Mouse (Mus musculus): ENCODE results near the gene Akr1b8. TPM values are rescaled to one million over a fixed set of nuclear protein-coding genes. Genes with fewer than 3 reads are reported as not detected.
"Not testable (repeated sequence)": the region's sequence is repeated elsewhere in the genome, so short reads cannot be mapped to it uniquely, and the experiment has no call there.

Gene Akr1b8
- total RNA-seq (2015; ENCODE audit: low replicate concordance) (not detected in 2 replicates), total RNA-seq (2017; ENCODE audit: low replicate concordance) (not detected in 2 replicates)

DNA sequence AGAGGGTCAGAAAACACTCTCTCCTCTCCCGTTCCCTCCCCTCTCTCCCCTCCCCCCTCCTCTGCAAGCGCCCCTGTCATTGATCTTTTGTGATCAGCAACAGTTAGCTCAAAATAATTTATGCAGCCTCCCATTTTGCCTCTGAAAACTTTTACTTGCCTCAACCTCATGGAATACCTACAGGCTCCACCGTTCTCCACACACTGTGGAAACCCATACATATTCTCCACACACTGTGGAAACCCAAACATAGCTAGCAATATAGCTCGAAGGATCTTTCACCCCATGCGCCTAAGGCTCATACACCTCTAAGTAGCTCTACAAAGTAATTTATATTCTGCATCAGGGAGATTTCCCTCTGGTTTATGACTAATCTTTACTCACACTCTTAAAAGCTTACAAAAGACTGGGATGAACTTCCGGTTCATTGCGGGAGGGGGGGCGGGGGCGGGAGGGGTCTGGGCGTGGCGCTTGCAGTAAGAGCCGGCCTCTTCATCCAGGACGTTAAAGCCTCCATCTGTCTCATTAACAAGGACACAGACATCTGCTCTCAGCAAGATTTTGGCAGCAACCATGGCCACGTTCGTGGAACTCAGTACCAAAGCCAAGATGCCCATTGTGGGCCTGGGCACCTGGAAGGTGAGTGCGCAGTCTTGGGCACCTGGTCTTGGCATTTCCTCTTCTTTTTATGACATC is at the start of gene Akr1b8:
Gene Akr1b8 (plus strand): TSS at position 462 of the 696 bp plus-strand sequence.
- ATAC-seq (replicated peaks; ENCODE audit: low FRiP score, poor library complexity, severe bottlenecking) = no peak

DNA sequence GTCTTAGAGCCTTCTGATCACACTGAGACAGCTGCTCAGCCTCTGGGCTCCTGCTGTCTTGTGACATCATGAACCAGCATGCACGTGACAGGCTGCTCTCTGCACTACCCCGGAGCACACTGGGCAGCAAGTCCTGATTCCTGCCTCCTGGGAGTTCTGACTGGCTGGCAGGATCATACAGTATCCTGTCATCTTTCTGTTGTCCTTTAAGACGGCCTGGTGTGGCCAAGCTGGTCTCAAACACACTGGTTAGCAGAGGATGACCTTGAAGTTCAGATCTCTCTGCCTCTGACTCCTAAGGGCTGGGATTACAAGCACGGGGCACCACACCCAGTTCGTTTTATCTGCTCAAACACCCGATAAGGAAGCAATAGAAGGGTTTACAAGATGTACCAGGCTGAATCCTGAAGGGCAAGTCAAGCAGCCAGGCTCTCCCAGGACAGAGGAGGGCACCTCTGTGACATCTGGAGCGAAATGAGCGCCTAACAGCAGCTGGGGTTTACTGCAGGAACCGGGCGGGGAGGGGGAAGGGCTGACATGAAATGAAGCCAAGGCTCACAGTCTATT is 49.2 kb upstream of the Akr1b8 start:
- ATAC-seq (replicated peaks; ENCODE audit: low FRiP score, poor library complexity, severe bottlenecking) = no peak

DNA sequence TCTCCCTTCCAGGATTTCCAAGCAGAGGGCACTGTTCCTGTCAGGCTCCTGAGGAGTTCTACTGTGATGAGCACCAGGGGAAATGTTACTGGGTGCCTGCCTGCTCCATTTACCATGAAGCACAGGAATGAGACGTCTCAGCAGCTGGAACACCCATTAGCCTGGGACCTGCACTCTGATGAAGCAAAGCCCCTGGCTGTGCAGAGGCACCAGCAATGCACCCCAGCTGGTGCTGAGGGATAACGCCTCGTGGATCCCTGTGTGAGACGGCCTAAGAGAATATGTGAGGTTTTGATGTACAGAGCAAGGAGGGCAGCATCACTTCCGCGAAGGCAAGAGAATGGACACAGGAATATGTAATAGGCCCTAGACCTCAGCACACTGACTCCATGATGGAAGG is 47.1 kb upstream of the Akr1b8 start:
- no peak for ATAC-seq (replicated peaks; ENCODE audit: low FRiP score, poor library complexity, severe bottlenecking)

DNA sequence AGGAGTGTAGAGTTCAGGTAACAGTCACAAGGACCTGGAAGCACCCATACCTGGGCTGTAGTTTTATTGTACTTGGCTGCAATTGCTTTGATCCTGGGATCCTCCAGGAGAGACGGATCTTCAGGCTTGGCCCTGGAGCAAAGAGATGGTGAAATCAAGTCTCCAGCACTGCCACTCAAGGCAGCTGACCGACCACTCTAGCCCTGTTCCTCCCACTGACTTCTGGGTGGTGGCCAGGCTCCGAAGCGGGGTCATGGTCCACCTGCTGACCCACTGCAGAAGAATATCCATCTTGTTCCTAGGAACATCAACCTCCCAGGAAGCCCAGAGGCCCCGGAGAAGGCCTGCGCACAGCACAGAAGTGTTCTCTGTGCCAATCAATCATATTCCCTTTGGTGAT is 44.4 kb upstream of the Akr1b8 start:
- ATAC-seq (replicated peaks; ENCODE audit: low FRiP score, poor library complexity, severe bottlenecking) = no peak

DNA sequence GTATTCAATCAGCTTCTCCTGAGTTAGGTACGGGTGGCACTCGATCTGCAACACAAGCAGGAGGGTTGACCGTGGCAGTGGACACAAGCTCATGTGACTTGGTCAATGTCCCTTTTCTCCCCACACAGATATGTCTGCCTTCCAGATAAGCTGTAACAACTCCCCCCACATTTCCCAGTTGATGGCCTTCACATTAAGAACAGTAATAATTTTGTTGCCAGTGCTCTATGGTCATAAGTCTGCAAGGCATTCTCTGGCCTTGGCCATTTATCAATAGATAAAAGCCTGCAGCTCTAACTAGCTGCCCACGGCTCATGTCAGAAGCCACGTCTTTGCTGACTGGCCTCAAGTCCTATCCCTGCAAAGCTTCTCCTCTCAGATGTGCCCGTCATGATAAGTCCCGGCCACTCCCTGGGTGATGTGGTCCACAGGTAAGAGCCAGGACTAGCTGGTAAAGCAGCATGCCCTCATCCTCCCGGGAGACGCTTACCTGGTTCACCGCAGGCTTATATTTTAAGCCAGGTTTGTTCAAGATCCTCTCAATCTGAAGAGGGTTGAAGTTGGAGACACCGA is 43.8 kb upstream of the Akr1b8 start:
- no peak for ATAC-seq (replicated peaks; ENCODE audit: low FRiP score, poor library complexity, severe bottlenecking)

DNA sequence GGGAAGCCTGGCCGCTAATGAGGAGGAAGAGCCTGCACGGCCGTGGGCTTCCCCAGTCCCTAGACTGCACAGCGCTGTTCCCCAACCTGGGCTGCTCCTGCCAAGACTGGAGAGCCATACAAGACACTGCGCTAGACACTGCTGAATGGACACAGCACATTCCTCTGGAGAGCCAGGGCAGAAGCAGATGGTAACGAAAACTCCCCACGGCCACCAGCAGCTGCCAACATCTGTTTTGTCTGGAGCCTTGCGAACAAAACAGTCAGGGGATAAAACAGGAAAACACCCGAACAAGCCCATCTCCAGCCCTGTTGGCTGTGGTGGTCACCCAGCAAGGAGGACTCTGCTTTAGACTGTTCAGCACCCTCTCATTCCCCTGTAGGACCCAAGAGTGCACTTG is 40.5 kb upstream of the Akr1b8 start:
- ATAC-seq (replicated peaks; ENCODE audit: low FRiP score, poor library complexity, severe bottlenecking) = no peak

DNA sequence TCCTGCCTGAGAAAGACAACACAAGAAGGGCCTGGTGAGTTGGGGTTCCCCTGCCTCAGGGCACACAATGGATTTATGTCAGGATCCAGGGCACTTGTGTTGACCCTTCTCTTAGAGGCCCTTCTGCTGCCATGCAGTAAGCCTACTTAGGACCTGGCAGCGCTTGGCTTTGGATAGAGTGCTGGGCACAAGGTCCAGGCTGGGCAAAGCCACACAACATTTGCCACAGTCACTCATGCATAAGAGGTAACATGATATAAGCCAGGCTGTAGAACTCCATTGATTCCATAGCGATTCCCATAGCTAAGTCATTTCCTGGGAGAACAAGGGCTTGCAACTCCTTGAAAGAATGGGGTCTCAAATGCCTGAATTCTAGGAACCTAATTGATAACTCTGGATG is 40.0 kb upstream of the Akr1b8 start:
- no peak for ATAC-seq (replicated peaks; ENCODE audit: low FRiP score, poor library complexity, severe bottlenecking)

DNA sequence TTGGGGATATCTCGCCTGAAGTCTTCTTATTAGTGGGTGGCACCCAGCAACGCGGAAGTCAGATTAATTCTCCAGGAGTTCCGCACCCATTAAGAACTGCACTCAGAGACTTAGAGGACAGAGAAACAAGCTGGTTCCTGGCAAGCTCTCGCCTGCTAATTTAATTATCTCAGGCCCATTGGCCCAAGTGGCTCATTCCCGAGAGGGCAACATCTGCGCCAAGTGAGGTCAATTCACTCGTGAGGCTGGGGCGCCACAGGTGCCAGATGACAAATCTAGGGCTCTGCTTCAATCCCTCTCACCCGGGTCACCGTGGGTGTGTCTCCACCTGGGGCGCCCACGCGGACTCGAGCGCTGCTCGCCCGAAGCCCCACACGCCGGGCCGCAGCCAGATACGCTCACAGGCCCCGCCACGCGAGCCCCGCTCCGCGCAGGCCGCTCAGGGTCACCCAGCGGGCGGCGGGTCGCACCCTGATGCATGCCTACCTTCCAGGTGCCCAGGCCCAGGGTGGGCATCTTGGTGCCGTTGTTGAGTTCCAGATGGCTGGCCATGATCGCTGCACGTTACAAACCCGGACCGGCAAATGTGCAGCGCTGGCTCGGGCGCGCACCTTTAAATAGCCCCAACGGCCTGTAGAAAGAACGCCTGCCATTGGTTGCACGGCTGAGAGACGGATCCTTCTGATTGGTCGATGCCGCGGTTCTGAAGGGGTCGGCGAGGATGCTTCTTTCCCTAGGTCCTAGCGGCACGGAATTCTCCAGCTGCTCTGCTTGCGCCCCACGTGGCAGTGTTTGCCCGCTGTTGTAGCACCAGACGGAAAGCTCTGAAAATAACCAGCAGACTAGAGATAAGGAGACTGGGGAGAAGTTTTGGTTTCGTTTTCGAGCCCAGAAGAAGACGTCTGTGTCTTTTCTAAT is 36.8 kb upstream of the Akr1b8 start, which contains the start of gene Akr1b3:
Gene Akr1b3 (minus strand): TSS at position 625 of the 918 bp plus-strand sequence.
- ATAC-seq (replicated peaks; ENCODE audit: low FRiP score, poor library complexity, severe bottlenecking) = peak; percentile 78

DNA sequence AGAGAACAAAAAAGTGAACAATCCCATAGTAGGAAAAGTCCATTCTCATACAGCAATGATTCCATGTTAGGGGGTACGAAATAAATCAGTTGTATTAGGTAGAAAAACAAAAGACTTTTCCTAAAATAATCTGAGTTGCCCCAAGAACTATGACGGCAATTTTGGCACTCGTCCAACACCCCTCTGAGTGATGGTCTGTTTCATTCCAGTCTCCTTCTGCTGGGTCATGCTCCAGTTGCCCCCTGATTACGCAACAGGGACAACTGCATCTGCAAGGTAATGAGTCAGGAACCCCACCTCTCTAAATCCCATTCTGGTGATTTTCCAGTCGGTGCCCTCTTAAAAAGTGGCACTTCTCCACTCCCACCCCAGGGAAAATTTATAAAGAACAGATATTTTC is 35.7 kb upstream of the Akr1b8 start:
- no peak for ATAC-seq (replicated peaks; ENCODE audit: low FRiP score, poor library complexity, severe bottlenecking)

DNA sequence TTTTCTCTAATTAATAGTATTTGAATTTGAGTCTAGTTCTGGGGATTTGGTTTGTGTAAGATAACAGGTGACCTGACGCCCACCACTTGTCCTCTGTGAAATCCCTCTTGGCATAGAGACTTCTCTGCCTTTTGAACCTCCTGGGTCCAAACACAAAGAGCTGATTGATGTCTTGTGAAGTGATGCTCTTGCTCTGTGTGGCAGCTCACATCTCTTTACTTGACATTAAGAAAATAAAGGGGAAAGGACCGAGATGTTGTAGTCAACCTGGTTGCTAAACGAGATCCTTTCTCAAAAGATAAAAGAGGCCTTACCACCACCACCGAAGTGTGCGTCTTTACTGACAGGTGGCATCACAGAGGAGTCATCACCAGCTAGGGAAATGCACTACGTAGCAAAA is 35.3 kb upstream of the Akr1b8 start:
- no peak for ATAC-seq (replicated peaks; ENCODE audit: low FRiP score, poor library complexity, severe bottlenecking)

DNA sequence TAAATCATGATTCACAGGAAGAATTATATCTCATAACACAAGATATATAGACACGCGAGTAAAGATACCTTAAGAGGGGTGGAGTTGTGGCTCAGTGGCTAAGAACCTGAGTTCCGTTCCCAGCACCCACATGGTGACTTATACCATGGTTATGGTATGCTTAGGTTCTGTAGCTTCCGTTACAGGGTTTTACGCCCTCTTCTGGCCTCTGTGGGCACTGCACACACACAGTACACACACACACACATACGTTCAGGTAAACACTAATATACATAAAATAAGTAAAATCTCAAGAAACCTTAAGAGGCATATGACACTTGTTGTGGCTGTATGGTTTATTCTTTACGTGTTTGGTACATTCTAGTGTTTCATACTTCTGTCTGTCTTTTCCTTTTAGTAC is 31.8 kb upstream of the Akr1b8 start:
- ATAC-seq (replicated peaks; ENCODE audit: low FRiP score, poor library complexity, severe bottlenecking) = no peak

DNA sequence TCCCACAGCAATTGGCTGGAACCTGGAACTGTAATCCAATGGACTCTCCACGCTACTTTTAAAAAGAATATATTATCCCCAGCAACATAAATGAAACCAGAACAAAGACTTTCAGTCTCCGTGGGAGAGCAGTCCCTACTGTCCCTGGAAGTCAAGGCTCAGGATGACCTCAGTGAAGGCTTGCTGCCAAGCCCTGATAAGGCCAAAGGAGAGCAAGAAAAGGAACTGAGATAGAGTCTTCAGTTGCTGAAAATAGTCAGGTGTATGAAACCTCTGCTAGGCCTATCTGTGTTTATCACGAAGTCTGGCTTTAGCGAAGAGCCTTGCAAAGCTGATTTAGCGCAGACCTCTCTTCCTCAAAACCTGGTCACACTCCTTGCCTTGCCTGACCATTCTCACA is 22.5 kb upstream of the Akr1b8 start:
- ATAC-seq (replicated peaks; ENCODE audit: low FRiP score, poor library complexity, severe bottlenecking) = no peak

DNA sequence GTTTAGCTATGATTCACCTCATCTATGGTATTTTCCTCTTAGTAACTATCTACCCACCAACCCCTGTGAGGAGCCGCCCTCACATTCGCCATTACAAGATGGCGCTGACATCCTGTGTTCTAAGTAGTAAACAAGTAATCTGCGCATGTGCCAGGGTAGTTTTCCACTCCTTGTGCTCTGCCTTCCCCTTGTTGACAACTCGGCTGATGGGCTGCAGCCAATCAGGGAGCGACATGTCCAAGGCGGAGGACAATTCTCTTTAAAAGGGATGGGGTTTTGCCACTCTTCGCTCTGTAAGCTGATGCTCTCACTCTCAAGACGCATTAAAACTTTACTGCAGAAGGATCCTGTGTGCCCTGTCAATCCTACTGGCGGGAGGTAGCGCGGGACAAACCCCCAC is 22.1 kb upstream of the Akr1b8 start:
- ATAC-seq (replicated peaks; ENCODE audit: low FRiP score, poor library complexity, severe bottlenecking) = not testable (repeated sequence)

DNA sequence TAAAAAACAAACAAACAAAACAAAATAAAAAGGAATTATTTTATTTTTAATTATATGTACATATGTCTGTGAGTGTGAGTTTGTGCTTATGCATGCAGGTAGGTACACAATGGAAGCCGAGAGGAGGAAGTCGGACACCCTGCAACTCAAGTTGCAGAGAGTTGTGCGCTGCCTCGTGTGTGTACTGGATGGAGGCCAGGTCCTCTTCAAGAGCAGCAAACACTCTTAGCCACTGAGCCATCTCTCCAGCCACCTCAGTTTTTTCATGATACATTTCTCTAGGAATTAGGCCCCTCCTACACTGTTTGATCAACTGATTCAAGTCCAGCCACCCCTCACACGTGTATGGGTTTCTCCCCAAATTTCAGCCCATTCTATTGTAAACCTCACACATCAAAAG is 19.2 kb upstream of the Akr1b8 start:
- ATAC-seq (replicated peaks; ENCODE audit: low FRiP score, poor library complexity, severe bottlenecking) = no peak

DNA sequence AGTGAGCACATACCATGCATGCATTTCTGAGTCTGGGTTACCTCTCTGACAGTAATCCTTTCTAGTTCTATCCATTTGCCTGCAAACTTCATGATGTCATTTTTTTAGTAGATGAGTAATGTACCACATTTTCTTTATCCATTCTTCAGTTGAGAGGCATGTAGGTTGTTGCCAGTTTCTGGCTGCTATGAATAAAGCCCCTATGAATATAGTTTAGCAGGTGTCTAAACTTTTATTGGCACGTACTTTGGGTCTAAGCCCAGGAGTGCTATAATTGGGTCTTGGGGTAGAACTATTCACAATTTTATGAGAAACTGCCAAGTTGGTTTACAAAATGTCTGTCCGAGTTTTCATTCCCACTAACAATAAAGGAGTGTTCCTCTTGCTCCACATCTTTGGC is 16.1 kb upstream of the Akr1b8 start:
- ATAC-seq (replicated peaks; ENCODE audit: low FRiP score, poor library complexity, severe bottlenecking) = no peak

DNA sequence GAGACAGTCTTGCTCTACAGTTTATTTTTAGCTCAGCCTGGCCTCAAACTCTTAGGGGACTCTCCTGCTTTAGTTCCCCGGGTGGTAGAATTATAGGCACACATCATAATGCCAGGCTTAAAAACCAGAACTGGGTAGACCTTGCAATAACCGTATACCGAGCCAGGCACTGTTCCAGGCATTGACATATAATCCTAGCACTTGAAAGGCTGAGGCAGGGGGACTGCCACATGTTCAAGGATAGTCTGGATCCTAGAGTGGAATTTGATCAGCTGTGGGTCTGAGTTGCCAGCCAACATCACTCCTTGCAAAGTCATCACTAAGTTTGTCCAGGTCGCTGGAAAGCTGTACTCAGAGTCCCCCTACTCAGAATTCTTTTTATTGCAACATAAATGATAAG is 11.9 kb upstream of the Akr1b8 start:
- no peak for ATAC-seq (replicated peaks; ENCODE audit: low FRiP score, poor library complexity, severe bottlenecking)

DNA sequence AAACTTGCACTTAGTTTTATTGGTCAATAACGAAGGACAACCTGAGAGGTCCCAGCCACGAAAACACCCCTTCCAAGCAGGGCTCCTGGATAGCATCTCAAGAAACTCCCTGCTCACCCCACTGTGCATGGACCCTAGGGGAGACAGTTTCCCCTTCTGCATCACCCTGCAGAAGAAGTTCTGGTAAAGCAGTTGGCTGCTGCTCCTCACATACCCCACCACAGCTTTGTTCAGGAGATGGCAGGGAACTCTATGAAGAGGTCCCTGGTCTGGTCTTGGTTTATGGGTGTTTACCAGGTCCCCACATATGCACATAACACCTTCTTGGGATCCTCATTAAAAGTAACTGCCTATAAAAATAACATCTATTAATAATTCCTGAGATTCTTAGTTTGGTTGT is 11.4 kb upstream of the Akr1b8 start:
- ATAC-seq (replicated peaks; ENCODE audit: low FRiP score, poor library complexity, severe bottlenecking) = no peak

DNA sequence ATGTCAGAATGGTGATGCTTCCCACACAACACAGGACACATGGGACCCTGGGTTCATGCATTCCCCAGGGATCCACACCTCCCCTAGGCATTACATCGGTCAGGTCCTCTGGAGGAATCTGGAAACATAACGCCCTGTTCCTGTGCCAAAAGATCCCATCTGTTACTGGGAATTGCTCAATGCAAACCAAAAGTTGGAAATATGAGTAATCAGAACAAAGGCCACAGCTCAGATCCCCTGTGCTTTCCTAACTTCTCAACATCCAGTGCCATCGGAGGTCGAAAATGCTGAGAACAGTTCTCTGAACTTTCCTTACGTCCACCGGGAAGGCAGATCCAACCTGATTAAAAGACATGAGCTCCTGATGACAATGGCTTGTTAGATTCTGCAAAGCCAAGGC is 10.5 kb upstream of the Akr1b8 start:
- ATAC-seq (replicated peaks; ENCODE audit: low FRiP score, poor library complexity, severe bottlenecking) = no peak

DNA sequence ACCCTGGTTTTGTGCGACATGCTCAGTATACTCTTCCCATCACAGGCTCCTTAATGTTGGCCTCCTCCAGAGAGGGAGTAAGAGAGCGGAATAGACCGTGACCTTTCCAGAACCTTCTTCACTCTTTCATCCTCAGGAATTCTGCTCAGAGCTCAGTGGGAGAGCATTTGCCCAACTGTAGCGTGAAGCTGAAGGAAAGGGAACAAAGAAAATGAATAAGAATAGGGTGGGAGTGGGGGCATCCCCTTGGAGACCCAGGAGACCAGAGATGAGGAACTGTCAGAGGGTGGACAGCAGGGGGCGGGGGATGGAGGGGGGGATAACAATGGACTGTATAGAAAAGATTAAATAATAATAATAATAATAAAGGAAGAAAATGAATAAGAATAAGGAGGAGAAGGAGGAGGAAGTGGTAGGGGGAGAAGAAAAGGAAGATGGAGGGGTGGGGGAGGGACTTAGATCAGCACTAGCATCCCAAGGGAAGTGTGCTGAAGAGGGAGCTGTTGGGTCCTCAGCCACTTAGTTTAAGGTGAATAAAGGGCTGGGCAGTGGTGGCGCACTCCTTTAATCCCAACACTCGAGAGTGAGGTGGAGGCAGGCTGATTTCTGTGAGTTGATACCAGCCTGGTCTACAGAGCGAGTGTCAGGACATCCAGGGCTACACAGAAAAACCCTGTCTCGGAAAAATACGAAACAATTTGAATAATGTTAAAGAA is 9.6 kb upstream of the Akr1b8 start:
- ATAC-seq (replicated peaks; ENCODE audit: low FRiP score, poor library complexity, severe bottlenecking) = no peak

DNA sequence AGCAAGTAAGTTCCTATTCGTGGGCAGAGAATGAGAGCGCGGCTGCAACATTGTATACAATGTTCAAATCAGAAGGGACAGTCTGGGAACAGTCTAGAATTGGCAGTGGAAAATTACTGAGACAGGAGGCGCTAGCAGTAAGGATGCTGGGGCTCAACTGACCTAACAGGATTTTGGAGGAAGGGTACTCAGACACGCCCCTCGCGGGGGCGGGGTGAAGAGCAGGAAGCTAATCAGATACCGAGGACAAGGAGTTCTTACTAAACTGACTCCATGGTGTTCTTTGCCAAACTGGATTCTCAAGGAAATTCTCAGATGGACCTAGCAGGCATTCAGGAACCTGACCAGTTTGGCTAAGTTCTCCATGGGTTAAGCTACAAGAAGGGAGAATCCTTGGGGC is 9.0 kb upstream of the Akr1b8 start:
- ATAC-seq (replicated peaks; ENCODE audit: low FRiP score, poor library complexity, severe bottlenecking) = no peak

All from erythroid progenitor cell, adult 5-6 weeks (primary cell).